Mouse (Mus musculus) A20 (cell line): ENCODE measurements around the gene Prkcb.

Experiments
- DNase-seq: peaks from one replicate; pipeline ENCODE4 v3.0.0-alpha.2; 2011; ENCODE audit warnings: low read depth, low spot score

Gene Prkcb

DNA sequence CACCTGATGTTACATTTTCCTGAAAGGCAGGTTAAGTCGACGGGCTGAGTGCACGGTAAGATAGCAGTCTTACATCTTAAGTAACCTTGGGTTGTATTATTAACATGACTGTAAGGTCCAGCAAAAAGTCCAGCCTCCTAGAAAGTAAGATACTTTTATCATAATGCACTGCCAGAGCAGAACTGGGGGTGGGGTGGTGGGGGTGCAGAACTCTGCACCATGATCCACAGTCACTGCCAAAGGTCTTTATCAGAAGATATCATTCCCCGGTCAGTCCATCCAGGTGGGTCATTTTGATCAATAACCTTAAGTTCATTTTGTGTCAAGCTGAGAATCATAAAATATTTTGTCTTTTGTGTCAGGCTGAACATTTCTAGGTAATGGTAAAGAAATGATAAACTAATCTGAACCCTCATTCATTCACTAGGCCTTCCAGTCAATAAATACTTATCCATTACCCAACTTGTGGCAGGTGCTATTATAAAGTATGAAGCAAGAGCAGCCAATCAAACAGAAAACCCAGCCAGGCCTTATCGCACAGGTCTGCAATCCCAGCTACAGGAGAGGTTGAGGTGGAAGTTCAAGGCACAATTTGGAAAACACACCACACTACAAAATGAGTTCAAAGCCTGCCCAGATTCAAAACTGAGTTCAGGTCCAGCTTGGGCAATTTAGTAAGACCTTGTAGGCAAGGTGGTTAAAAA is 369.0 kb downstream of the Prkcb start:
- DNase-seq, result no peak

DNA sequence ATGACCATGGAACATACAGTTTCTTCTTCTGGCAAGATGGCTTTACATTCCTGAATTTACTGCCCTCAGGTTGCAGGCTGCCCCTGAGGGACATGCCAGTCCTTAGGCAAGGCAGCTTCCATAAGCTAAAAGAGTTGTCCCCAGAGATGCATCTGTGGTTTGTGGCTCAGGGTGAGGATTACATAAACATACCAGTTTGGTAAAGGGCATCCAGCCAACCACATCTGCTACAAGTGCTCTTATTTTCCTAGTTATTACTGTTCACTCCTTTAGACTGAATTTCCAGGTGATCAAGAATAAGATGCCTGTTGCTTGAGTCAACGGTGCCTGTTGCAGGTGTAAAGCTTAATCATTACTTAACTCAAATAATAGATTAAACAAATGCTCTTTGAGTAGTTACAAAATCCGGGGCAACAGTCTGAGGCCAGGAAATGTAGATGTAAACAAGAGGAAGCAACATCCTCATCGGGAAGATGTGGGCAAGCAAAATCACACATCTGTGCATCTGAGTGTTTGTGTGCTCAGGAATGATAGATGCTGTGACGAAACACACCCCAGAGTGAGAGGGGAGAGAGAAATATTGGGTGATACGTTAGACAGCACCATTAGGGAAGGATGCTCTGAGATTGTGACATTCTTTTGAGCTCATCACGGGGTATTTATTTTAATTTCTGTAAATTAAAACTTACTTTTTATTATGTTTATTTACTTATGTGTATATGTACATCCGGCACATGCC is 376.9 kb downstream of the Prkcb start:
- DNase-seq, result no peak

DNA sequence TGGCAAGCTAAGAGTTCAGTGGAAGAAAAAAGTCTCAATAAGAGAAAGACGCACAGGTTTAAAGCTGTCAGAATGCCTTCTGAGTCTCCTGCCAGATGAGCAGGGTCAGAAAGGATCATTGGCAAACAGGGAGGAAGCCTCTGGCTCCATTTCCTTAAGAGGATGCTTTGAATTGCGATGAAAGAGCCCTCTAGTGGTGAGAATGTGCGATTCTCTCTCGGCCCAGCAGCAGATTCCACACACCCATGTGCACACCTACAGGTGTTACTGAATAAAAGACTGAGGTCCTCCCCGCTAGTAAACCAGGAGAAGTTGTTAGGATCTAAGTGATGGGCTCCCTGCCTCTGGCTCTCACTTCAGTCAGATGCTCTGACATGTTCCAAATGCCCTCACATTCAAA is 379.4 kb downstream of the Prkcb start:
- peak; percentile 49 for DNase-seq

DNA sequence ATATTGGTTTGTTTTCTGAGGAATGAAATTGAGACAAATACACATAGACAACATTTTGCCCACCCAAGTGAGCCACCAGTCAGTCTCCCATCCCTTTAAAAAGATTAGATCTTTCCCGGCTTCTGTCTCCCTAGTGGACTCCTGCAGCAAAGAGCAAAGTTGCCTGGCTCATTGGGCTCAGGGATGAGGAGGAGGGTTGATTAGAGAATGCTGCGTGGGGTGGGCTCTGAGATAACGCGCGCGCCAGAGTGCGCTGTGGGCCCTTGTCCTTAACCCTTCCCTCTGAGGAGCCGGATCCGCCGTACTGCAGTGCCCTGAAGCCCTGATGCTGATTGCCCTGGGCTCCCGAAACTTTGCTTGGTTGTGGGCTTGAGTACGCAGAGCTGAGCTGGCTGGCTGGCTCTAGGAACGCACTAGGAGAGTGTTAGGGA is 381.9 kb downstream of the Prkcb start, which contains the start of gene Cacng3:
Gene Cacng3 (plus strand): TSS at position 51 of the 431 bp plus-strand sequence.
- no peak for DNase-seq

DNA sequence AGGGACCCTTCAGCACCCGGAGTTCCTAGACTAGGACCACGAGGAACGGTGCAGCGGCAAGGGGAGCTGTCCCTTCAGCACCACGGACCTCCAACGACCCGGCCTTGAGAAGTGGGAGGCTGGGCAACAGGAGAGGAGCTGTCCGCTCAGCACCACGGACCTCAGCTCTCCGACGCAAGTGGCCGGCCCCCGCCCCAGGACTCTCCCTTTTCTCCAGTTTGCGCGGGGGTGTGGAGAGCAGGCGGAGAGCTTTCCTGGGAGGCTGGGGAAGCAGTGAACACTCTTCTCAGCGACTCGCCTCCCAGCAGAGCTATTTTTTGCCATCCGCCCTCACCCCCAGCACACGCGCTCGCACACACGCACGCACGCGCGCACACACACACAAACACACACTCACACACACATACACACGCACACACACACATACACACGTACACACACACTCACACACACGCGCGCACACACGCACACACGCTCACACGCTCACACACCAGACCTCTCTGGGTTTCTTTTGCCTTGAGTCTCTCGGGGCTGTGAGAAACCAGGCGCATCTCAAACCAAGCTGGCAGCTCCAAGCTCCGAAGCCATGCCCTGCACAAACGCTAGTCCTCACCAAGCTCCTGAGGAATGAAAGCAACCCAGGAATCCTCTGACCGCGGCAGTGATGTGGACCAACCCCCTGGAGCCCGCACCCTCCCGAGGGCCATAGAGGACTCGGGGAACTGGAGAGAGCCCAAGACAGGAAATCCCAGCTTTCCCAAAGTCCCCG is 382.5 kb downstream of the Prkcb start:
- peak; percentile 76 for DNase-seq

DNA sequence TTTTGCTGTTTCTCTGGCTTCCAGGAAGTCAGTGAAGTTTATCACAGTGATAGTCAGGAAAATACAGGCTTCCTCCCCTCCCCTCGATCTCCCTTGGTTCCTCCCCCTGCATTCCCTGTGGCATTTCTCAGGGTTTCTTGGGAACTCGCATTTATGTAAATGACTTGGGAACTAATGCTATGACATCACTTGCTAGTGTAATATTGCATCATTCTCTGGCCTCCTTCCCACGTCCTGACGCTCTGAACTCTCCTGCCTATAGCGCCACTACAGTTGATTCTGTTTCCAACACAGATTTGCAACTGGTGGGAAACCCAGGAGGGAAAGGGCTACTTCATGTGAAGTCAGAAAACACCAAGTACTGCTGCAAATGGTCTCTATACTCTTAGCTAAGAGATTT is 384.4 kb downstream of the Prkcb start:
- no peak for DNase-seq

DNA sequence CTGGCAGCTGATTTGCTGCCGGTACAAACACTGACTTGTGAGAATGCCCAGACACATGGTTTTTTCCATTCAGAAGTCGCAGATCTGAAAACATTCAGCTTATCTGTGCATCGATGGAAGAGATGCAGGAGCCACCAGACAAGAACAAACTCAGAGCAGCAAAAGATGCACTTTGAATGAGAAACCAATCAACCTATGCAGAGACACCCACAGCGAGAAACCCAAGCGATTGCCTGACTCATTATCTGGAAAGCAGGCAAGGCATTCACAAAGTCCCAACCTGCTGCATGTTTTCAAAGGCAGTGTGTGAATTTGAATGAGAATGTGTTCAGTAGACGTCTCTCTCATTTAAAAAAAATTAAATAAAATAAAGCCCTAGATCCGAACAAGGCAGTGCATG is 386.7 kb downstream of the Prkcb start:
- no peak for DNase-seq
